Mouse (Mus musculus) thymus, adult 2 months (tissue): ENCODE measurements at regions not wholly inside any gene's neighbourhood (a gene's known extent, or its start where the extent isn't known, plus 50 kb on each side); places are given as distances from the start of the nearest gene placed in this dataset.

Experiments
- DNase-seq: peaks from one replicate; pipeline ENCODE4 v3.0.0; 2021
- H3K27ac ChIP-seq: fragments of 200-500 bp; 2 replicates; pipeline ENCODE4 v1.5.1; 2012; ENCODE audit warnings: low read length, control low read depth; ENCODE audit not compliant: control insufficient read depth, insufficient read depth
- H3K27me3 ChIP-seq: fragments of 200-500 bp; 2 replicates; pipeline ENCODE4 v1.6.1; 2012; ENCODE audit warnings: mild to moderate bottlenecking, low read length, moderate library complexity, mixed read lengths; ENCODE audit not compliant: control insufficient read depth, insufficient read depth
- H3K36me3 ChIP-seq: fragments of 200-500 bp; 2 replicates; pipeline ENCODE4 v1.6.1; 2012; ENCODE audit warnings: mild to moderate bottlenecking, low read length, moderate library complexity; ENCODE audit not compliant: control insufficient read depth, insufficient read depth
- H3K4me1 ChIP-seq: fragments of 200-500 bp; replicated peaks from 2 replicates; pipeline ENCODE4 v1.6.1; 2012; ENCODE audit warnings: low read length; ENCODE audit not compliant: control insufficient read depth, insufficient read depth
- H3K4me3 ChIP-seq: fragments of 200-500 bp; 2 replicates; pipeline ENCODE4 v1.5.1; 2012; ENCODE audit warnings: mild to moderate bottlenecking, low read length, control low read depth, moderate library complexity; ENCODE audit not compliant: control insufficient read depth, insufficient read depth
- CTCF ChIP-seq: fragments of 200-500 bp; IDR thresholded peaks from 2 replicates; pipeline ENCODE4 v1.5.1; 2012; ENCODE audit warnings: mild to moderate bottlenecking, control low read depth, low read length, moderate library complexity, borderline replicate concordance; ENCODE audit not compliant: control insufficient read depth, poor library complexity, insufficient read depth; ENCODE audit errors: extremely low read depth
- POLR2A ChIP-seq: fragments of 200-500 bp; IDR thresholded peaks from 2 replicates; pipeline ENCODE4 v1.6.1; 2012; ENCODE audit warnings: mild to moderate bottlenecking, low read length, control low read depth, moderate library complexity; ENCODE audit not compliant: control insufficient read depth, poor library complexity, insufficient read depth; ENCODE audit errors: extremely low read depth
- WGBS: fragments of 180-500 bp; shearing (Covaris S2); methylation state at CpG from one replicate; pipeline ENCODE4 v1.1.7; 2018; 5-methylcytosine and 5-hydroxymethylcytosine counted together

DNA sequence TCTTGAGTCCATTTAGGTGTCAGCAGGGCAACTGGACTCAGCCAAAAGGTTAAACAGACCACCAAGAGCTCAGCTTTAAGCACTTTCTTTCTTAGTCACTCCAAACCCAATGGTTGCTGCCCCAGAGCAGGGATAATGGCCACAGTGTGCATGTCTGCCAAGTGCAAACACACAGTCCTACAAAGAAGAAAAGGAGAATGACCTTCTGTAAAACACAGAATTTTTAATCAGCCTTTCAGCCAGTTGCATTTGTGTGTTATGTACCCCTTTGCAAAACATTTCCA lies 72.9 kb upstream of the Tle4 start:
- TF ChIP-seq CTCF (no peak), POLR2A (no peak)
- H3K4me1 ChIP-seq = no peaks in the 10 kb centered on the region
- H3K27me3 ChIP-seq = no peaks in the 10 kb centered on the region
- H3K36me3 ChIP-seq = no peaks in the 10 kb centered on the region
- no peak overlapping the region for H3K4me3 ChIP-seq
- no peak overlapping the region for H3K27ac ChIP-seq
- DNase-seq = no peak

- Histone ChIP-seq H3K27ac (no peak overlapping the region), H3K27me3 (no peaks in the 10 kb centered on the region), H3K4me1 (no peaks in the 10 kb centered on the region), H3K4me3 (no peak overlapping the region), H3K36me3 (no peaks in the 10 kb centered on the region)
- DNase-seq = no peak
- WGBS = 64% methylated on average over 13 of the region's 13 CpGs
- no peak for TF ChIP-seq POLR2A
- no peak for TF ChIP-seq CTCF
These were observed 72.4 kb upstream of the Tle4 start for GRCm38 (mm10) chr19:14670078-14670820.

DNA sequence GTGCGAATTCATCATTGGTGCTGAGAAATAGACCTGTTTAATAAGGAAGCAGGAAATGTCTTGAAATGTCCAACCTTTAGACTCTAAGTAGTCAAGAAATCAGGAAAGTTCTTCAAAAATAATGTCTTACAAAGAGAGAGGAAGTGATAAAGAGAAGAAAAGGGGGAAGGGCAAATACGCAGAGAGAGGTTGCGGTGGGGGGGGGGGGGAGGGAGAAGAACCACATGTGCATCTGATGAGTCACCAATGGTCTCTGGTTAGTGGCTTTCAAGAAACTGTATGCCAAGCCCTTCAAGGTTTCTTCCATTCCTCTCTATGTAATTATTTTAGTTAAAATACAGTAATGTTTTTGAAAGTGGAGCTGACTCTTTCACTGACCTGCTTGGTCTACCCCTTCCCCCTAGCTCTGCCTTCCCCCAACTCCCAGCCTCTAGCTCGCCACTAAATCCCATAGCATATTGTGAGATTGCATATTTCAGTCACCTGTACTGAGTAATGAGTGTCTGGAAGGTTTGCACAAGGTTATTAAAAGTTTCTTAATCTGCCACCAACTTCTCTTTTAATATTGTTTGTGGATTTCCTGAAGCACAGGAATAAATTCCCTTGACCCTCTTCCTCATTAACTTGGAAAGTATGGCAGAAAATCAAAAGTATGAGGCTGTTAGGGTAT lies 70.8 kb upstream of the Tle4 start:
- DNase-seq = no peak

GRCm38 (mm10) chr19:14664682-14665417 lies 67.0 kb upstream of the Tle4 start:
- Histone ChIP-seq H3K36me3 (no peaks in the 10 kb centered on the region), H3K27me3 (no peaks in the 10 kb centered on the region), H3K27ac (no peak overlapping the region), H3K4me1 (no peaks in the 10 kb centered on the region; the same call in 1 of the 2 replicates), H3K4me3 (no peak overlapping the region)
- TF ChIP-seq POLR2A (no peak), CTCF (no peak)
- DNase-seq = no peak
- WGBS = 96% methylated on average over 3 of the region's 3 CpGs

More for the DNA sequence above, 70.8 kb upstream of the Tle4 start:
- H3K27me3 ChIP-seq = no peaks in the 10 kb centered on the region
- H3K36me3 ChIP-seq = no peaks in the 10 kb centered on the region
- no peak overlapping the region for H3K4me3 ChIP-seq
- TF ChIP-seq POLR2A (no peak), CTCF (no peak)
- 21% methylated on average over 4 of the region's 4 CpGs for WGBS
- no peaks in the 10 kb centered on the region for H3K4me1 ChIP-seq
- no peak overlapping the region for H3K27ac ChIP-seq

DNA sequence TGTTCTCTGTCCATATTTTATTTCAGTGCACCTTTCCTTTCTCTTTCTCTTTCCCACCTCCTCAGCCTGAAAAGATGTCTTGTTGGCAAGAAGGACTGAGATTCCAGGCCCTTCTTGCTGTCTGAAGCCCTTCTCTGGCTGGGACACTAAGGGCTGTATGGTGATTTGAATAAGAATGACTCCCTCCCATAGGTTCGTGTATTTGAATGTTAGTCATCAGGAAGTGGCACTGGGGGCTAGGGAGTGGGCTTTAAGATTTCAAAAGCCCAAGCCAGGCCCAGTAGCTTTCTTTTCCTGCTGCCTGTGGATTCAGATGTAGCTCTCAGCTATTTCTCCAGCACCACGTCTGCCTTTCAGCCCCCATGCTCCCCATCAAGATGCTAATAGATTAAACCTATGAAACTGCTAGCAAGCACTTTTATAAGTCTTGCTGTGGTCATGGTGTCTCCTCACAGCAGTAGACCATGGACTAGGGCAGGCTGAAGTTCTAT lies 66.3 kb upstream of the Tle4 start:
- no peak for TF ChIP-seq POLR2A
- Histone ChIP-seq H3K4me3 (no peak overlapping the region), H3K27me3 (no peaks in the 10 kb centered on the region), H3K36me3 (no peaks in the 10 kb centered on the region), H3K4me1 (no peaks in the 10 kb centered on the region; the same call in 1 of the 2 replicates), H3K27ac (no peak overlapping the region)
- WGBS = 87% methylated on average over 2 of the region's 2 CpGs
- DNase-seq = no peak

DNA sequence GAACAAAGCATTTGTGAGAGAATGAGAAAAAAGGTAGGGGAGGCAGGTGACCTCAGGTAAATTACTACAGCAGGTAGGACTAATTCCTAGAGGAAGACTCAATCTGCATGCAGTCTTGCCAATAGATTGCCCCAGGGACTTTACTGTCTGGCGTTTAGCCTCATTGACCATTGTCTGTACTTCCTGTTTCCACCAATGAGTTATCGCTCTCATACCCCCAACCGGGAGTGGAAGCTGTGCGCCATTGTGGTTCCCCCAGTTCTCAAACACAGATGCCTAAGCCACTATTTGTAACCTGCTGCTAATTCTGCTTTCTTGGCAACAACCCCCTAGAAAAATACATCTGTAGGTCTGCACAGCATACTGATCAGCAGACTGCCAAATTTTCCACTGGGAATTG lies 65.5 kb upstream of the Tle4 start:
- H3K4me1 ChIP-seq = no peaks in the 10 kb centered on the region; the same call in 1 of the 2 replicates
- H3K27ac ChIP-seq = no peak overlapping the region
- 63% methylated on average over 4 of the region's 4 CpGs for WGBS
- H3K4me3 ChIP-seq = no peak overlapping the region
- H3K36me3 ChIP-seq = no peaks in the 10 kb centered on the region
- no peak for DNase-seq
- H3K27me3 ChIP-seq = no peaks in the 10 kb centered on the region
- TF ChIP-seq CTCF (no peak), POLR2A (no peak)

GRCm38 (mm10) chr19:14659725-14660124 lies 61.9 kb upstream of the Tle4 start:
- no peak overlapping the region for H3K4me3 ChIP-seq
- no peak for DNase-seq
- no peaks in the 10 kb centered on the region; the same call in 1 of the 2 replicates for H3K4me1 ChIP-seq
- no peaks in the 10 kb centered on the region for H3K36me3 ChIP-seq
- TF ChIP-seq POLR2A = no peak
- TF ChIP-seq CTCF = no peak
- H3K27me3 ChIP-seq = no peaks in the 10 kb centered on the region
- no peak overlapping the region for H3K27ac ChIP-seq
- 9% methylated on average over 4 of the region's 4 CpGs for WGBS
